Mouse (Mus musculus) Patski (cell line): ENCODE data around the gene Jam2. TPM values are rescaled to one million over a fixed set of nuclear protein-coding genes. Genes with fewer than 3 reads are reported as not detected.
A peak's percentile ranks its signal among the peaks of the same experiment; 100 is the strongest.

Experiments
- ATAC-seq: fragments of 100-300 bp; one replicate; pipeline ENCODE4 v1.8.0; 2021
- CTCF ChIA-PET: fragments of 350-600 bp; sonication (Branson Sonifier 250); formaldehyde crosslinking; loops from one replicate; lab custom pipeline; 2022; ENCODE audit warnings: inconsistent platforms; lab: Charles Lee
- POLR2A ChIA-PET: fragments of 350-600 bp; sonication (Branson Sonifier 250); formaldehyde crosslinking; loops from one replicate; lab custom pipeline; 2022; ENCODE audit warnings: antibody characterized with exemption, inconsistent platforms; lab: Charles Lee
- DNase-seq: peaks from one replicate; pipeline ENCODE4 v3.0.0-alpha.2; 2011; ENCODE audit warnings: low read depth, low spot score
- H3K27me3 ChIP-seq: fragments of 371-371 bp; one replicate; pipeline ENCODE4 v1.5.1; 2021
- CTCF ChIP-seq: fragments of 100-300 bp; IDR thresholded peaks from one replicate; pipeline ENCODE4 v1.5.1; 2021
- in situ Hi-C: fragments of 300-500 bp; cut with MboI; formaldehyde crosslinking; loops from 3 replicates; pipeline ENCODE4 v1.11.1; 2018; ENCODE audit warnings: low pct_unique_long_range_greater_than_20kb, mixed read lengths
- polyA plus RNA-seq: library from polyadenylated mRNA; unstranded; gene quantifications from one replicate; pipeline ENCODE4 v1.2.3, GENCODE M21; 2021

The Jam2 gene
- polyA plus RNA-seq, 1 experiment from 2014 or later: 0.05 TPM

GRCm38 (mm10) chr16:84806175-84806574 is 32.3 kb downstream of the Jam2 start:
- DNase-seq (no peak), ATAC-seq (no peak)
- CTCF ChIA-PET: interaction anchor here (0.9 kb wide), 1 partner anchor 19 kb away, joined by 4 read pairs; no protein-coding TSS in a partner anchor
- TF ChIP-seq CTCF: no peak
- POLR2A ChIA-PET: no interaction called here
- no peaks in the 10 kb centered on the region for H3K27me3 ChIP-seq
- in situ Hi-C loops: no loop called here

GRCm38 (mm10) chr16:84807874-84808273 is 34.0 kb downstream of the Jam2 start:
- DNase-seq (no peak), ATAC-seq (no peak)
- no peak for TF ChIP-seq CTCF
- no peaks in the 10 kb centered on the region for H3K27me3 ChIP-seq
- ChIA-PET POLR2A (no interaction called here), CTCF (no interaction called here)
- in situ Hi-C loops: no loop called here

GRCm38 (mm10) chr16:84810254-84810653 is 36.3 kb downstream of the Jam2 start:
- no peak for ATAC-seq
- no peak for TF ChIP-seq CTCF
- CTCF ChIA-PET: interaction anchor here (1.5 kb wide), 1 partner anchor 17 kb away, joined by 3 read pairs; no protein-coding TSS in a partner anchor

GRCm38 (mm10) chr16:84813852-84814251 is 39.9 kb downstream of the Jam2 start:
- ATAC-seq: no peak
- DNase-seq: no peak
- ChIA-PET CTCF (interaction anchor here (0.6 kb wide), 1 partner anchor 37 kb away, joined by 3 read pairs; no protein-coding TSS in a partner anchor), POLR2A (interaction anchor here (0.7 kb wide), 1 partner anchor 272 kb away, joined by 6 read pairs; no protein-coding TSS in a partner anchor)
- H3K27me3 ChIP-seq: no peaks in the 10 kb centered on the region
- in situ Hi-C loops: no loop called here
- no peak for TF ChIP-seq CTCF

More at GRCm38 (mm10) chr16:84810254-84810653, 36.3 kb downstream of the Jam2 start:
- no peak for DNase-seq
- POLR2A ChIA-PET: no interaction called here
- H3K27me3 ChIP-seq: no peaks in the 10 kb centered on the region
- in situ Hi-C loops: no loop called here

GRCm38 (mm10) chr16:84814511-84814910 is 40.6 kb downstream of the Jam2 start:
- in situ Hi-C loops: no loop called here
- TF ChIP-seq CTCF: no peak
- no peak for ATAC-seq
- H3K27me3 ChIP-seq: no peaks in the 10 kb centered on the region
- POLR2A ChIA-PET: no interaction called here
- CTCF ChIA-PET: interaction anchor here (0.9 kb wide), 1 partner anchor 10 kb away, joined by 3 read pairs; no protein-coding TSS in a partner anchor
- DNase-seq: no peak

- TF ChIP-seq CTCF: peak; percentile 65
- no peaks in the 10 kb centered on the region for H3K27me3 ChIP-seq
- POLR2A ChIA-PET: no interaction called here
- no peak for DNase-seq
- CTCF ChIA-PET: interaction anchor here (0.6 to 3.0 kb wide), 12 partner anchors 10 to 1398 kb away, joined by 3 to 17 read pairs (median 4); partner anchors contain the start of genes Atp5j, Gabpa and Mrpl39
- ATAC-seq: no peak
- in situ Hi-C loops: no loop called here
These were observed 43.5 kb downstream of the Jam2 start for GRCm38 (mm10) chr16:84817423-84817822.

GRCm38 (mm10) chr16:84825009-84825408 is 51.1 kb downstream of the Jam2 start:
- in situ Hi-C loops: loop anchor here (25.0 kb wide), 1 partner anchor 337 kb away; the partner anchor contains the start of gene App
- POLR2A ChIA-PET: no interaction called here
- no peak for ATAC-seq
- TF ChIP-seq CTCF: no peak
- no peak for DNase-seq
- H3K27me3 ChIP-seq: no peaks in the 10 kb centered on the region
- CTCF ChIA-PET: interaction anchor here (0.9 to 1.5 kb wide), 2 partner anchors 10 to 89 kb away, joined by 4 read pairs; partner anchors contain the start of genes Gabpa and Mrpl39

GRCm38 (mm10) chr16:84831696-84832095 is 57.8 kb downstream of the Jam2 start:
- no peak for DNase-seq
- POLR2A ChIA-PET: interaction anchor here (0.9 to 1.0 kb wide), 2 partner anchors 94 to 97 kb away, joined by 3 to 5 read pairs; partner anchors contain the start of gene Mrpl39
- ATAC-seq: no peak
- TF ChIP-seq CTCF: no peak
- in situ Hi-C loops: loop anchor here (5.0 to 25.0 kb wide), 2 partner anchors 94 to 331 kb away; partner anchors contain the start of genes App and Mrpl39
- CTCF ChIA-PET: interaction anchor here (1.5 to 3.6 kb wide), 2 partner anchors 14 to 96 kb away, joined by 5 to 17 read pairs; partner anchors contain the start of gene Mrpl39
- H3K27me3 ChIP-seq: no peaks in the 10 kb centered on the region

GRCm38 (mm10) chr16:84832736-84833135 is 58.8 kb downstream of the Jam2 start:
- no peak for TF ChIP-seq CTCF
- no peak for ATAC-seq
- H3K27me3 ChIP-seq: no peaks in the 10 kb centered on the region
- in situ Hi-C loops: loop anchor here (5.0 to 25.0 kb wide), 2 partner anchors 95 to 330 kb away; partner anchors contain the start of genes App and Mrpl39
- no peak for DNase-seq
- ChIA-PET POLR2A (interaction anchor here (0.7 kb wide), 1 partner anchor 14 kb away, joined by 4 read pairs; no protein-coding TSS in a partner anchor), CTCF (interaction anchor here (1.5 to 3.6 kb wide), 2 partner anchors 15 to 97 kb away, joined by 5 to 17 read pairs; partner anchors contain the start of gene Mrpl39)

GRCm38 (mm10) chr16:84834344-84834743 is 60.4 kb downstream of the Jam2 start:
- ChIA-PET CTCF (interaction anchor here (0.8 to 2.4 kb wide), 3 partner anchors 9 to 99 kb away, joined by 4 to 8 read pairs (median 4); partner anchors contain the start of gene Mrpl39), POLR2A (interaction anchor here (0.6 to 1.3 kb wide), 3 partner anchors 16 to 1549 kb away, joined by 3 to 4 read pairs (median 3); no protein-coding TSS in a partner anchor)
- in situ Hi-C loops: loop anchor here (5.0 to 25.0 kb wide), 2 partner anchors 97 to 328 kb away; partner anchors contain the start of genes App and Mrpl39
- no peak for TF ChIP-seq CTCF
- no peaks in the 10 kb centered on the region for H3K27me3 ChIP-seq
- no peak for DNase-seq
- ATAC-seq: no peak
